8 mouse cellular contexts compared by ENCODE assay signal in genomic region chr12:73241960-73242359, GRCm38 (mm10). TPM values are rescaled to one million over a fixed set of nuclear protein-coding genes. Genes with fewer than 3 reads are reported as not detected.
DNase-seq lines count a peak whose midpoint lies in the region; TF ChIP-seq lines count a peak whose summit lies in the region.

No protein-coding gene starts in this region.

- TF ChIP-seq POLR2A in myocyte (IDR thresholded peaks at IDR 0.05; ENCODE audit: insufficient read length, low read depth) = peak; percentile 32
- no peak for TF ChIP-seq POLR2A in heart, adult 2 months (IDR thresholded peaks at IDR 0.05; ENCODE audit: insufficient read depth, low read depth, low read length)

- no peak overlapping the region for H3K9ac ChIP-seq in heart, adult 2 months (ENCODE audit: low read depth, low read length)

- no peaks in the 10 kb centered on the region for H3K27me3 ChIP-seq in myocyte (ENCODE audit: control insufficient read depth, insufficient read depth, insufficient read length)
- no peaks in the 10 kb centered on the region for H3K27me3 ChIP-seq in heart, adult 2 months (ENCODE audit: control insufficient read depth, insufficient read depth, low read length)

- no peaks in the 10 kb centered on the region; the same call in 1 of the 2 replicates for H3K4me1 ChIP-seq in heart, adult 2 months (ENCODE audit: control insufficient read depth, insufficient read depth, low read length)

- H3K79me2 ChIP-seq in myocyte (ENCODE audit: control insufficient read depth, insufficient read depth) = peaks cover 3% of the 10 kb centered on the region
- no peaks in the 10 kb centered on the region for H3K79me2 ChIP-seq in heart, adult 2 months (replicated peaks; ENCODE audit: control insufficient read depth, insufficient read depth, low read length)

- intact Hi-C loops in left cerebral cortex, adult 2 months (cut with DNase I) = no loop called here
- intact Hi-C loops in heart, adult 2 months (cut with DNase I) = no loop called here

- H3K27ac ChIP-seq in left cerebral cortex, adult 2 months = peak overlapping the region; percentile 22; the same call in 1 of the 2 replicates
- no peak overlapping the region for H3K27ac ChIP-seq in heart, adult 2 months

- TF ChIP-seq EP300 in heart, adult 2 months (IDR thresholded peaks at IDR 0.05; ENCODE audit: insufficient read depth, low read depth, low read length) = no peak

- H3K4me2 ChIP-seq in myocyte (ENCODE audit: low read depth) = peak overlapping the region; percentile 57

- H3ac ChIP-seq in myocyte (ENCODE audit: control insufficient read depth, insufficient read length) = no peak overlapping the region

- H3K36me3 ChIP-seq in myocyte (ENCODE audit: control insufficient read depth, insufficient read depth) = no peaks in the 10 kb centered on the region
- no peaks in the 10 kb centered on the region for H3K36me3 ChIP-seq in heart, adult 2 months (ENCODE audit: control insufficient read depth, insufficient read depth, low read length)

- DNase-seq in kidney, postnatal 10 days = peak; percentile 15
- no peak for DNase-seq in kidney, postnatal 25 days
- DNase-seq in frontal cortex, postnatal 36 days (ENCODE audit: low spot score in 2 of 2) = peak; percentile 44 to 69
- DNase-seq in left cerebral cortex, adult 2 months (ENCODE audit: extremely low spot score in 1 of 2, low spot score in 2 of 2) = peak; percentile 24
- DNase-seq in adrenal gland, adult (ENCODE audit: inconsistent age in 2 of 2, low spot score in 1 of 2) = no peak
- DNase-seq in thymus, adult 18-20 months = no peak
- no peak for DNase-seq in heart, adult 2 months

- 74% methylated on average over 10 of the region's 10 CpGs for WGBS in heart, adult 2 months

- TF ChIP-seq CTCF in left cerebral cortex, adult 2 months (IDR thresholded peaks at IDR 0.05) = no peak
- TF ChIP-seq CTCF in heart, adult 2 months (IDR thresholded peaks at IDR 0.05) = no peak

- H3K4me3 ChIP-seq in left cerebral cortex, adult 2 months = no peak overlapping the region
- no peak overlapping the region for H3K4me3 ChIP-seq in myocyte
- H3K4me3 ChIP-seq in heart, adult 2 months = no peak overlapping the region

TF ChIP-seq in myocyte, 11 proteins besides CTCF, POLR2A, EP300 and RAD21:
- TF ChIP-seq CEBPB (IDR thresholded peaks at IDR 0.05; ENCODE audit: insufficient read depth, poor library complexity, severe bottlenecking) (no peak), TCF3 (IDR thresholded peaks at IDR 0.05; ENCODE audit: insufficient read length, low read depth) (peak; percentile 99), TCF12 (IDR thresholded peaks at IDR 0.05; ENCODE audit: insufficient read depth, poor library complexity, severe bottlenecking) (peak; percentile 100), USF1 (IDR thresholded peaks at IDR 0.05; ENCODE audit: low read depth) (peak; percentile 72), MYOD1 (IDR thresholded peaks at IDR 0.05; ENCODE audit: control insufficient read depth in 1 of 3, insufficient read length in 2 of 3, low read depth in 2 of 3) (peak; percentile 99 to 100 (median 100)), MAX (IDR thresholded peaks at IDR 0.05; ENCODE audit: low read depth) (no peak), REST (IDR thresholded peaks at IDR 0.05; ENCODE audit: insufficient read depth, insufficient read length) (no peak), MYOG (IDR thresholded peaks at IDR 0.05; ENCODE audit: control insufficient read depth in 1 of 3, insufficient read depth in 1 of 3, insufficient read length in 2 of 3, low read depth in 2 of 3) (peak; percentile 100), POLR2AphosphoS2 (IDR thresholded peaks at IDR 0.05; ENCODE audit: insufficient read length, low read depth) (peak; percentile 42), SRF (IDR thresholded peaks at IDR 0.05; ENCODE audit: control insufficient read depth, insufficient read length, low read depth) (peak; percentile 90), E2F4 (IDR thresholded peaks at IDR 0.05; ENCODE audit: insufficient read depth) (no peak)

RNA-seq across cellular contexts. Expression of gene Trmt5, which starts 44.5 kb away (rescaled TPM):
- total RNA-seq in left cerebral cortex, adult 2 months (2021) = 10 to 100 TPM; 14.3 to 15.7 TPM
- polyA plus RNA-seq in myocyte (2012; fragmentation: generic; extraction: Trizol) = 8.0 TPM
- total RNA-seq in heart, adult 2 months (2021) = 10 to 100 TPM; 51.8 to 52.4 TPM
- 16.0 and 29.7 TPM in 2 replicates for polyA plus RNA-seq in heart, adult 2 months (2012; rRNA removed)

RNA-seq across cellular contexts. Expression of gene Slc38a6, which starts 44.6 kb away (rescaled TPM):
- total RNA-seq in left cerebral cortex, adult 2 months (2021) = 10 to 100 TPM; 13.7 to 18.6 TPM
- 7.8 TPM for polyA plus RNA-seq in myocyte (2012; fragmentation: generic; extraction: Trizol)
- total RNA-seq in heart, adult 2 months (2021) = 1 to 10 TPM; 3.8 to 4.0 TPM
- 8.0 and 11.7 TPM in 2 replicates for polyA plus RNA-seq in heart, adult 2 months (2012; rRNA removed)

Comparison
In these comparisons a context has a peak if more than half of its experiments do, and no peak if none do; other contexts are left out.
1. DNase-seq: peak in kidney, postnatal 10 days (single experiment), frontal cortex, postnatal 36 days (2 of 2) and left cerebral cortex, adult 2 months (2 of 2); none in kidney, postnatal 25 days (0 of 2), adrenal gland, adult (0 of 2), thymus, adult 18-20 months (0 of 2) and heart, adult 2 months (0 of 2).